Mouse (Mus musculus): ENCODE results near the gene Nubp2.

Nubp2 gene

DNA sequence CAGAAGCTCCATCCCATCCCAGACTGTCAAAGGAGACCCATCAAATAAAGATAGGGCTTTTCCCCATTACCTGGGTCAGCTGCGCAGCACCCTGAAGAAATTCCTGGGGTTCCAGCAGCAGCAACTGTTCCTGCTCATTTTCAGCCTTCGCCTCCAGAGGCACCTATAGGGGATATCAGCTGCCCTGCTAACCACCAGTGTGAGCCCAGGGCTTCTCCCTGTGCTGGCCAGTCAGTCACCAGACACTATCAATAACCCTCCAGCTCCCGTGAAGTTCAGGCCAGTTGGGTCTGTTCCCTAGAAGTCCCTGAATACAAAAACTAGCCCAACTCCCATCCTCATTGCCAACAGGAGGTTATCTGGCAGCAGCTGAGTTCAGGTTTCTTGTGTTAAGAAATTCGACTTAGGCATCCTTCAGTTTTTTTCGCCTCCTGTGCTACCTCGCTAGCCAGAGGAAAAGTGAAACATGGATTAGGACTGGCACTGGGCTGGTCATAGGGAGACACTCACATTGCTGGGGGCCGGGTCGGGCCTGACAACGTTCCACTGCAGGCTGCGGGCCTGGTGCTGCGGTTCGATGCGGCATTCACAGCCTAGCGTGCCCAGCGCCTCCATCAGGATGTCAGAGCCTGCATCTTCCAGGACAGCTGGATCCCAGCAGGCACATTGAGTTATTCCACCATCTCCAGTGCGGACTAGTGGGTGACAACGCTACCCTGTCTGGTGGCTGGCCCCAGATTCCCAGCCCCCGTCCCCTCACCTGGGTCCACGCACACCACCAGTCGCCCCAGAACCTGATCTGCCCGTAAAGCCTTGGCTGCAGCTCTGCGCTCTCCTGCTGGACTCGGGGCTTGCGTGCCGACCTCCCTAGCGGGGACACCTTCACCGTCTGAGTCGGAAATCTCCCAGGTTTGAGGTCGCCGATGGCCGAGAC, 8.2 kb upstream of the Nubp2 start:
- peak; percentile 43 for DNase-seq

DNA sequence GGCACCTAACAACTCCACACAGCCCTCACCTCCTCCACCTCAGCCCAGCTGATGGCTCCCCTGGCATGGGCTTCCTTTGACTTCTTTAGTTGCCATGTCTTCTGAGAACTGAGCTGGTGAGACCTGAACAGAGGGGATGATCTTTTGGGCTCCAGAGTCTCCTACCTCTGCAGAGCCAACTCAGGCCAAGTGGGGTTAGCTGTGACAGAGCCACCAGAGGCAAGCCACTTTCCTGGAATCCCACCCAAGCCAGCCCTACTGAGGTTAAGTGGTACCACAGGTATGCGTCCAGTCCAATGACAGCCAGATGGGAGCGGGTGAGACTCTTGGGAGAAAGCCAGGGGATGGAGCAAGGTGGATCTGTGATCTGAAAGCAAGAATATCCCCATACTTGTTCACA, 7.1 kb upstream of the Nubp2 start:
- DNase-seq, result peak; percentile 52

DNA sequence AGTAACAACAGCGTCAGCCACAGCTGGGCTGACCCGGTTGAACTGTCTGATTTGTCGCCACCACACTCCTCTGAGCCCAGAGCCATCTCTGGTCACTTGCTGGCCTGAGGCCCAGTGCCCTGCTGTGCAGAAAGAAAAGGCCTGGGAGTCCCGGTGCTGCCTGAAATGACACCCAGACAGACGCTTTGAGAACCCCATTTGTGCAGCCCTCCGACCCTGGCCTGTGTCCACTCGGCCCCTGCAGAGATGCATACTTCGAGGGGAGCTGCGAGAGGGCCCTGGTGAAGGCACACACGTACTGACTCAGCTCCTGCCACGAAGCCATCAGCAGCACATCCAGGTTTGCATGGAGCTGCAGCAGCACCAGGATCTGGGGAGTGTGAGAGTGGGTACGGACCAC, 6.6 kb upstream of the Nubp2 start:
- peak; percentile 65 for DNase-seq

DNA sequence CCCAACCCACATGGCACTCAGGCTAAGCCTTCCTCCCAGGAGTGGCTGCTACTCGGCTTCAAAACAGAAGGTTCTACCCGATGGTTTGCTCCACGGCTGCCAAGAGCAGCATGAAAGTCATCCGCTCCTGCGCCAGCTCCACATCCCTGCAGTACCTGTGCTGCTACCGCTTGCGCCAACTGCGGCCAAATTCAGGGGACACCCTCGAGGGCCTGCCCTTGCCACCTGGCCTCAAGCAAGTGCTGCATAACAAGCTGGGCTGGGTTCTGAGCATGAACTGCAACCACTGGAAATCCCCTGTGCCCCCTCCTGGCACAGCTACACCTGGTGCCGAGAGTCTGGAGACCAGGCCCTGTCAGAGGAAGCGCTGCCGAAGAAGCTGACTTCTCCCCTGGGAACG, 5.2 kb upstream of the Nubp2 start:
- peak; percentile 88 for DNase-seq

DNA sequence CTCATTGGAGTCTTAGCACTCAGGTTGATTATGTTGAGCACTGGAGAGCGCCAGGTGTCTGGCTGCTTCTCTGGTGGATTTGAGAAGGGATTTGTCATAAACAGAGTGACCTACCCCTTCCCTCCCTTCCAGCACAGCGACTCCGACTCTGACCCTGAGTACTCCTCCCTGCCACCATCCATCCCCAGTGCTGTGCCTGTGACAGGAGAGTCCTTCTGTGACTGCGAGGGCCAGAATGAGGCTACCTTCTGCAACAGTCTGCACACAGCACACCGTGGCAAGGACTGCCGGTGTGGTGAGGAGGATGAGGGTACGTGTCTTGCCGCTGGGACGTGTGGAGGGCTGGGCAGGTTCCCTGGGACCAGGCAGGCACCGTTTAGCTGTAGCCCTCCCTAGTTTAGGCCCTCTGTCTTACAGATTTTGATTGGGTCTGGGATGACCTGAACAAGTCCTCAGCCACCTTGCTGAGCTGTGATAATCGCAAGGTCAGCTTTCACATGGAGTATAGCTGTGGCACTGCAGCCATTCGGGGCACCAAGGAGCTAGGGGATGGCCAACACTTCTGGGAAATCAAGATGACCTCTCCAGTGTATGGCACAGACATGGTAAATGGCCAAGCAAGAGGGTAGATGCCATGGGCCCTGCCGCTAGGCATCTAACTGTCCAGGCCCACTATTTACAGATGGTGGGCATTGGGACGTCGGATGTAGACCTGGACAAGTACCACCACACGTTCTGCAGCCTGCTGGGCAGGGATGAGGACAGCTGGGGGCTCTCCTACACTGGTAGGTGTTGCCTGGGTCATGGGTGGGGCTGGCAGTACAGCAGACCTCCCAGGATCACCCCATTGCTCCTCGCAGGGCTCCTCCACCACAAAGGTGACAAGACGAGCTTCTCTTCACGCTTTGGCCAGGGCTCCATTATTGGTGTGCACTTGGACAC, 4.3 kb upstream of the Nubp2 start:
- no peak for DNase-seq

DNA sequence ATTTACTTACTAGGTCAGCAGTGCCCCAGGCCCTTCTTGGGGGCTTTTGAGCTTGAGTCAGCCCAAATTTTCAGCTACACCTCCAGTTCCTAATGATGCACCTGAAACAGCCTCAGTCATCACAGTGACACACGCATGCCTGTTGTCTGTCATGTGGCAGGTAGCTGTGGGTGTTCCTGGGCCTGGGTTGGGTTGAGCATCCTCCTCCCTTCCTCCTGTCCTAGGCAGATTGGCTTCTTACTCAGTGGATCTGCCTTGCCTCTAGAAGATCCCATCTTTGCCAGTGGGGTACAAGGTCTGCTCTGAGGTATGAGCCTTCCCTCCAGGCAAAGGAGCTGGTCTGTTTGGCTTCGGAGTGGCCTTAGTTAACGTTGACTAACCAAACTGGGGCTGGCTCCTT, 2.7 kb upstream of the Nubp2 start:
- DNase-seq, result peak; percentile 27

DNA sequence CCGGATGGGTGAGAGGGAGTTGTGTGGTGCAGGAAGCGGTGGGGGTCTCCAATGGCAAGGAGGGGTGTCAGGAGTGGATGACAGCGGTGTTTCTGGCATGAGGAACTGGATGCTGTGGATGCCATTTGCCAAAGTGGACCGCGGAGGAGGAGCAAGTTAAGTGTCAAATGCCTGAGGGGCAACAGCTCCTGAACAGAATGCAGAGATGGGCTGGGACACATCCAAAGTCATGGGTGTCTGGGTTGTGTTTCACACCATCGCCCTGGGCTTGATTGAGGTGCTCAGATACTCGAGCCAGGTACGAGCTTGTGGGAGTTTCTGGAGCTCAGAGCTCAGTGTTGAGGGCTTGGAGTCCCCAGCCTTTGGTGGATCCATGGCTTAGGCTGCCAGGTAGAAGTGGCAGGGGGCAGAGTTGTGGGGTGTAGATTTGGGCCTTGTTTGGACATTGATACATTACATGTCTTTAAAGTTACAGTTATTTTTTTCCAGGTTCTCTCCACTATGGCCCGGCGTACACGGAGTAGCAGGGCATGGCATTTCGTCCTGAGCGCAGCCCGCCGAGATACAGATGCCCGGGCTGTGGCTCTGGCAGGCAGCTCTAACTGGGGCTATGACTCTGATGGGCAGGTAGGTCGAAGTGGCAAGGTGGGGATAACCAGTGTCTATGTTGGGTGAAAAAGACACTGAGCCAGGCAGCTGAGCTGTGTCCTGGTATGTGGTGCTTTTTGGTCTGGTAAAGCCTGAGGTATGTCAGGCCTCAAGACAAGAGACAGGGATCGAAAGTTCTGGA, 1.3 kb upstream of the Nubp2 start:
- peak; percentile 75 for DNase-seq

DNA sequence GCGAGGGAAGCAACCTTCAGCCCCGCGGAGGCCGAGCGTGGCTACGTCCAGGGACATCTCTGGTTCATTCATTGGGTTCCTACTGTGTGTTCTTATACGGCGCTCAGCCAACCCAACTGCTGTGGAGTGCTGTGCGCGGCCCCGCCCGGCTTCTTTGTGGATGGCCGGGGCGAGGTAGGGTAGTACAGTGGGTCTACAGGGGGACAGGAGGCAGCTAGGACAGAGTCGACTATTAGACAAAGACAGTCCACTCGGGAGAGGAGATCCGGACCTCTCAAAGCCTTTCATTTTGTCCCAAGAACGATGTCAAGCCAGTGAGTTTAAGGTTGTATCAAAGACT, 753 bp upstream of the Nubp2 start:
- no peak for DNase-seq

DNA sequence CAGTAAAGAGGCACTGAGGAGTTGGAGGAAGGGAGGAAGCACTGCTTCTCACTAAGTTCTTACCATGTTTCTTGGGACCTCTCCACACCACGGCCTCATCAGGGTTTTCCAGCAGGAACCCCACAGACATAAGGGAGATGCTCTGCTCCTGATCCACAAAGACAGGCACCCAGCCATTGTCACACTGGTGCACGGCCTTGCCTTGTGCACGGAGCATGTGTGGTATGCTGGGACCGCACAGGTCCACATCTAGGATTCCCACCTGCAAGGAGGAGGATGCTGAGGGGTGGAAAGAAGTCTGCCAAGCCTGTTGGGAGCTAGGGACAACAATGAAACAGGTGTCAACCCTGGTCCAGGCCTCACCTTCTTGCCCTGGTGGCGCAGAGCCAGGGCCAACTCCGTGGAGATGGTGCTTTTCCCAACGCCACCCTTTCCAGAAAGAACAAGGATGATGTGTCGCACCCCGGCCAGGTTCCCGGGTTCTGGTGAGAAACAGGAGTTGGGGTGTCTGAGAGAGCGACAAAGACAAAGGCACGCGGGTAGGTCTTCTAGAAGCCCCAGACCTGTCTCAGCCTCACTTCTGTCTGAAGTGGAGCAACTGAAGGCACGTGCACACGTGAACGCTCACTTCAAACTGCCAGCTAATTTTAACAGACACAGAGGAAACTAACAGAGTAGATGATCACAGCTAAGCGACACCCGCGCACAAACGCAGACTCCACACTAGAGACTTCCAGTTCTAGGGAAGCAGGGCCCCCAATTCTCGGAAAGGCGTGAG, 604 bp downstream of the Nubp2 start:
- peak; percentile 77 for DNase-seq

DNA sequence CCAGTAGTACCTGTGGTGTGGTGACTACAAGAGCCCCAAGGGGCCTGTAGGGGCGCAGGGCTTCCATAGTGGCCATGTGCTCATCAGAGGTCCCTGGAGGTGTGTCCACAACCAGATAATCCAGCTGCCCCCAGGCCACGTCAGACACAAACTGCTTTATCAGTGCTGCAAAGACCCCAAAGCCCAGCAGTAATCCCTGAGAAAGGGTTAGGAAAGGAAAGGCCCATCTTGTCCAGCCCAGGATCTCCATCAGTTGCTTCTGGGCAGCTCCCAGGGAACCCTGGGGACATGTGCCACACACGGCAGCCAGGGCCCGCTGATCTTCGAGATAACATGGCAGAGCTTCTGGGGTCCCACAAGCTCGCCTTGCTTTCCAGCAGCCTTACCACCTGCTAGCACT, 1.8 kb downstream of the Nubp2 start:
- peak; percentile 46 for DNase-seq

DNA sequence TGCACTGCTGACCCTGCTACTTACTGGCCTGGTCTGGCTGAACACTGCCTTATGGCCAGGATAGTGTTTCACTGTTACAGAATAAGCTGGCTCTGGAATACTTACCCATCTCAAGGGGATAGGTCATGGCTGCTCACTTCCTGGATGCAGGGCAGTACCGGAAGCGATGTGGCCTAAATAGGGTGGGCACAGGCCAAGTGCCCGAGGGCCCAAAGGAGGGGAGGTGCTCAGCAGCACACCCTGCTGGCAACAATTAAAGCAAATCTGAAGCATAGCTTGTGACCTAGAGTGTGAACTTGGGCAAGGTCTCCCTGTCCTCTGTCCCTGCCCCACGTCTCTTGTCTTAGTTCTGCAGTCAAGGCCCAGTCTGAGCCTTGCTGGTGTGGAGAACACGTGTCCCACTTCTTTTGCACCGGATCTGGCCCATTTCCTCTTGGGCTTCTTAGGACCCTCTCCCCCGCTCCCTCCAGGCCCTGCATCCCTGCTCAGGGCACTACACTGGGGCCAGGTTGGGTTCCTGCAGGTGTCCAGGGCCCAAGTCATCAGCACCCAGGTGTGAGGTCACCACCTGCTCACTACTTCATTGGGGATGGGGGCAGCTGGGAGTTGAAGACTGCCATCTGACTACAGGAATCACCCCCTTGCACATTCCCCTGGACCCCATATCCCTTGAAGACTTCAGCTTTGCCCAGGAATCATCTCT, 4.3 kb downstream of the Nubp2 start:
- DNase-seq, result peak; percentile 39

DNA sequence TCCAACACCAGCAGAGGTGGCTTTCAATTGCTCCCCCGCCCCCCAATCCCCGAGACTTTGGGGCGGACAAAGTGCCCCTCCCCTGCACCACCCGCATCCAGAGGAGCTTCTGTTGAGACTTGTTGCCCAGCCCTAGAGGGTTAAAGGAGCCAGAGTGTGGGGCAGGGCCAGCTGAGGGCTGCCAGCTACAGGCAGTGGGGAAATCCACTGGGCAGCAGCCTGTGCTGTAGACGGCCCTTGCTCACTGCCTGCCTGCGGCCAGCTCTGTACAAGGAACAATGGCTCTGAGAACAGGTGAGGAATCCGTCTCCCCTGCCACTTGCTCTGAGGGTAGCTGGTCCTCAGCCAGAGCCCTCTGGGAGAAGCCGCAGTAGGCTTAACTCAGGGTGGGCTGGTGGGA, 7.6 kb downstream of the Nubp2 start:
- DNase-seq, result peak; percentile 9

DNA sequence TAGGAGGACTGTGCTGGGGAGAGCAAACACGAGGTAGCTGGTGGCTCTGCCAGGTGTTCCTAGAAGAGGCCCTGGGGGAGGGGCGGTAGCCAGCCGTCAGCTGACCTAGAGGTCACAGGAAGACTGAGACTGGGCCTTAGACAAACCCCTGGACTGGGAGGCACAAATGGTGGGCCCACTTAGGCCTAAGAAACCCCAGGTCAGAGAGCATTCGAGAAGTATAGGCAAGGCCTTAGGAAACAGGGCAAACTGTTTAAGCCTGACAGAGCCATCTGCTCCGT, 8.1 kb downstream of the Nubp2 start:
- peak; percentile 23 for DNase-seq

DNA sequence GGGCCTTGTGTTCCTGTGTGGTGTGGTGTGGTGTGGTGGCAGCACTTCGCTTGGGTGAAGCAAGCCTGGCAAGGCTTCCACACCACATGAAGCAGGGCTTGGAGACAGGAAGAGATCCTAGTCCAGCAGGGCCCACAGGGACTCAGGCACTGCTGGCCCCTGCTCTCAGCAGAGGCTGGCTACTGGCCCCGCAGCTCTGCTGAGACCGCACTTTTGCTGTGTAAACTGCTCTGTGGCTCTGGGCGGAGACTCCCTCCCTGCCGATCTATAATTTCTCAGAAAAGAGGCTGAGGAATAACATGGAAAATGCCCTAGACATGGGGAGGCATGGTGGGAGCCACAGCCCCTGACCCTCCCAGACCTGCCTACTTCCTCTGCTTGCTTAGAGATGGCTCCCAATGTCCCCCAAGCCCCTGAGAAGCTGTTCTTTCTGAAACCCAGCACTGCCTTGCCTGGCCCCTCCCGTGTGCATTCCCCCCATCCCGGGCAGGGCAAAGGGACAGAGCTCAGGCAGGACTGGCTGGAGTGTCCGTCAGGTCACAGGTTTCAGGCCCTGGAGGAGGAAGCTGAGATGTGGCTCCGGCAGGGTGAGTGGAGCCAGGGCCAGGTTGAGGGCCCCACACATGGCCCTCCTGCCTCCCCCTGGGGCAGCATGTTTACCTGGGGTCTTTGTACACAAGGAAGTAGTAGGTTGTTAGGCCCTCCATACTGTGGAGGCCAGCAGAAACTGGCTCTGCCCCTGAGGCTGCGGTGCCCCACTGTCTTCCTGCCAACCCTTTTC, 8.6 kb downstream of the Nubp2 start:
- peak; percentile 1 for DNase-seq

DNA sequence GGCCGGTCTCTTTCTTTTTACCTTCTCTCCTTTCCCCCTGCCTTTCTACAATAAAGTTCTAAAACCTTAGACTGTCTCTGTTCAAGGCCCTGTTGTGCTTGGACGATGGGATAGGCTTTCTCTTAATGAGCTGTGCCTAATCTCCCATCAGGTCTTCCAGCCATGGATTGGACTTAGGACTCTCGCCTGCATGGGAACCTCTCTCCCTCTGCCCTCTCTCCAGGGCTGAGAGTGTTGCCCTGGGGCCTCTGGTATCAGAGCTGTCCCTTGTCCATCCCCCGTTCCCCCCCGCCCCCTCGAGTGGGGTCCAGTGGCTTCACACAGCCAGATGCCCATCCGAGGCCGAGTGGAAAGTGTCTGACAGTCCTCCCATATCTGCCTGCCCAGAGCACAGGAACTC, 11.2 kb downstream of the Nubp2 start:
- no peak for DNase-seq

DNA sequence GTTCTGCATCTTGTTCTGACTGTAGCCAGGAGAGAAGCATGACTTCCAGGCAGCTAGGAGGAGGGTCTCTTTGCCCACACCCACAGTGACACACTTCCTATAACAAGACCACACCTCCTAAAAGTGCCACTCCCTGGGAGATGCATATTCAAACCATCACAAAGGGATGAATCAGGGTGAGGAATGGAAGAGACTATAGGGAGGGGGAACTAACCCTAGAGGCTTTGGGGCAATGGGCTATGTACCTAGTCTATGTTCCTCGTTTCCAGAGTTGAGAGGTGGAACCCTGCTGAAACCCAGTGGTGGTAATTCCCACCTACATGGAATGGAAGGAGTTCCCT, 11.8 kb downstream of the Nubp2 start:
- no peak for DNase-seq

DNA sequence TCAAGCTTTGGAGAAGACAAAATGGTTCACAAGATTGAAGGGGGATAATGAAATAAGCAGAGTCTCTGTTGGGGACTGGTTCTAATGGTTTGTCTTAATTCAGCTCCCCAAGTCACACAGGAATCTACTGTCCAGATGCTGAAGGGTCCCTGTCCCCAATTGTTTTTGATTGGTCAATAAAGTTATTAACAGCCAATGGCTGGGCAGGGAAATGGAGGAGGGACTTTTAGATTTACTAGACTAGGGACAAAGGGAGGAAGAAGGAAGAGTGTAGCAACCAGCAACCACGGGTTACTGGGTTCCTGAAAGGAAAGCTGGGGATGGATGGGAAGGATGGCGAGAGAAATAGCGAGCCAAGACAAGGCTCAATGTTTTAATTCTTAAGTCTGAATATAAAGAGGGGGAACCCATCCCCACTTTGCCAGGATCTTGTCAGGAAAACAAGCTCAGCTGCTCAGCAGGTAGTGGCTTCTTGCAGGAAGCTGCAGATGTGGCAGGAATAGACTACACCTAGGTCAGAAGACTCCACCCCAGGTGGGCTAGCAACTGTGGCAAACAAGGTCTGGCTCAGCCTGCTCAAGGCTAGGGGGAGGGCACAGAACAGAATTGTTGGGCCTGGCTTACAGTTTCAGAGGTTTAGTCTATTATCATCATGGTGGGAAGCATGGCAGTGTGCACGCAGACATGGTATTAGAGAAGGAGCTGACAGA, 12.3 kb downstream of the Nubp2 start:
- no peak for DNase-seq

DNA sequence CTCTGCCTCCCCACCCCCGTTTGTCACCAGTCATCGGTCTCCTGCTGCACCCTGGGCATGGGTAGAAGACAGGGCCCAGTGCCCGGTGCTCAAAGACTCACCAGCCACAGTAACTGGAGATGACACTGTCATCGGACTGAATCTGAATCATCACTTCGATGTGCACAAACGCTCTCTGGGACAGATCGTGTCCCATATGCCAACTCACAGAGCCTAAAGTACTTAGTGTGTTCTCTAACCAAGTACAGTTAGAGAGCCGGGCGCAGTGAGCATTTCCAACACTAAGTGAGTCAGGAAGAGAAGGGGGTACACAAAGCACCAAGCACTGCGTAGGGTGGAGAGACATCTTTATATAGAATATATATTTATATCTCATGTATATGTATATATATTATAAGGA, 18.2 kb downstream of the Nubp2 start:
- DNase-seq, result no peak

DNA sequence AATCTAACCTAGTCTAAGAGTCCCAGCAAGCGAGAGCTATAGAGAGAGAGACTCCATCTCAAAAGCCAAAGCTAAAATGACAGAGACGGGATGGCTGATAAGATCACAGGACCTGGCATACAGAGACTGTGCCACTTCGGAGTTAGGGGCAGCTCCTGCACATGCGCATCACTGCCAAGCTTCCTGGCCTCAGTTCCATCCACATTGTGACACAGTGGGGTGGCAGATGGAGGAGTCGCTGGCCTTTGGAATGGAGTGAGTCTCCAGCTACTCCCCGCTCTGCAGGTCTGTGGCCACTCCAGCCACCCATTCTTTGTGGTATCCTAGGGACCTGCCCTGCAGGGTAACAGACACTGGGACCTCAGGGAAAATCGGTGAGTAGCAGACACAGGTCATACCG, 20.4 kb downstream of the Nubp2 start, which contains the start of gene Igfals:
Gene Igfals (plus strand): TSS at position 222 of the 400 bp plus-strand sequence.
- DNase-seq, result peak; percentile 91

DNA sequence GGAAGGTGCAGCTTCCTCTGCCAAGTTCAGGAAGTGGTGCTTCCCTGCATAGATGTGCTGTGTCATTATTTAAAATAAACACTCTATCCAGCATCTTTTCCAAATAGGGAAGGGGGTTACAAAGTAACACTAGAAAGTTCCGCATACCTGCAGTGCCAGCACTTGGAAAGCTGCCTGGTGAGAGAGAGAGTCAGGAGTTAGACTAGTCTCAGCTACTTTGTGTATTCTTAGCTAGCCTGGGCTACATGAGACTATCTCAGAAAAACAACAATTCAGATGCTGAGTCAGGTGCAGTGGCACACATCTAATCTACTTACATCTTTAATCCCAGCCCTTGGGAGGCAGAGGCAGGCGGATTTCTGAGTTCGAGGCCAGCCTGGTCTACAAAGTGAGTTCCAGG, 24.4 kb downstream of the Nubp2 start:
- no peak for DNase-seq
